Mouse (Mus musculus) right cerebral cortex, postnatal 25 days (tissue): ENCODE measurements around the gene Pold4.
"Not testable (repeated sequence)": the region's sequence is repeated elsewhere in the genome, so short reads cannot be mapped to it uniquely, and the experiment has no call there.

Experiments used
- DNase-seq: peaks from one replicate; pipeline ENCODE4 v3.0.0; 2022

Gene Pold4

GRCm38 (mm10) chr19:4229451-4230076 is 2.1 kb upstream of the Pold4 start:
- DNase-seq = no peak

- no peak for DNase-seq
Observed at GRCm38 (mm10) chr19:4230415-4230814, 1.3 kb upstream of the Pold4 start.

- DNase-seq = no peak
Observed at GRCm38 (mm10) chr19:4232186-4232572, 480 bp downstream of the Pold4 start.

- no peak for DNase-seq
Observed at GRCm38 (mm10) chr19:4232651-4233050, 952 bp downstream of the Pold4 start.

GRCm38 (mm10) chr19:4234548-4234947 is 2.8 kb downstream of the Pold4 start:
- DNase-seq = no peak

- no peak for DNase-seq
Observed at GRCm38 (mm10) chr19:4240247-4240668, 8.6 kb downstream of the Pold4 start.

GRCm38 (mm10) chr19:4242416-4242815 is 10.7 kb downstream of the Pold4 start:
- no peak for DNase-seq

- no peak for DNase-seq
Observed at GRCm38 (mm10) chr19:4244775-4245174, 13.1 kb downstream of the Pold4 start.

- DNase-seq = no peak
Observed at GRCm38 (mm10) chr19:4247010-4247409, 15.3 kb downstream of the Pold4 start.

GRCm38 (mm10) chr19:4248683-4249082 is 17.0 kb downstream of the Pold4 start:
- DNase-seq = not testable (repeated sequence)

GRCm38 (mm10) chr19:4254230-4254629 is 22.5 kb downstream of the Pold4 start:
- no peak for DNase-seq

- DNase-seq = no peak
Observed at GRCm38 (mm10) chr19:4255583-4256162, 24.0 kb downstream of the Pold4 start.

GRCm38 (mm10) chr19:4257216-4257896 is 25.7 kb downstream of the Pold4 start:
- peak; percentile 86 for DNase-seq

GRCm38 (mm10) chr19:4257897-4258252 is 26.2 kb downstream of the Pold4 start:
- DNase-seq = no peak

GRCm38 (mm10) chr19:4261038-4261698 is 29.5 kb downstream of the Pold4 start:
- no peak for DNase-seq

- DNase-seq = peak; percentile 3
Observed at GRCm38 (mm10) chr19:4262756-4263155, 31.1 kb downstream of the Pold4 start.

GRCm38 (mm10) chr19:4263702-4264101 is 32.0 kb downstream of the Pold4 start:
- DNase-seq = peak; percentile 10

GRCm38 (mm10) chr19:4264171-4264780 is 32.6 kb downstream of the Pold4 start:
- DNase-seq = no peak

- DNase-seq = no peak
Observed at GRCm38 (mm10) chr19:4265956-4266355, 34.3 kb downstream of the Pold4 start.

GRCm38 (mm10) chr19:4268566-4269361 is 37.1 kb downstream of the Pold4 start, which contains the start of gene Ssh3:
Gene Ssh3, minus strand, starts transcription at chr19:4269180.
- DNase-seq = peak; percentile 78

- DNase-seq = no peak
Observed at GRCm38 (mm10) chr19:4270187-4270586, 38.5 kb downstream of the Pold4 start.

GRCm38 (mm10) chr19:4270972-4271371 is 39.3 kb downstream of the Pold4 start:
- DNase-seq = no peak
